Comparison of ENCODE assay signal across 10 mouse cellular contexts in the genomic region with DNA sequence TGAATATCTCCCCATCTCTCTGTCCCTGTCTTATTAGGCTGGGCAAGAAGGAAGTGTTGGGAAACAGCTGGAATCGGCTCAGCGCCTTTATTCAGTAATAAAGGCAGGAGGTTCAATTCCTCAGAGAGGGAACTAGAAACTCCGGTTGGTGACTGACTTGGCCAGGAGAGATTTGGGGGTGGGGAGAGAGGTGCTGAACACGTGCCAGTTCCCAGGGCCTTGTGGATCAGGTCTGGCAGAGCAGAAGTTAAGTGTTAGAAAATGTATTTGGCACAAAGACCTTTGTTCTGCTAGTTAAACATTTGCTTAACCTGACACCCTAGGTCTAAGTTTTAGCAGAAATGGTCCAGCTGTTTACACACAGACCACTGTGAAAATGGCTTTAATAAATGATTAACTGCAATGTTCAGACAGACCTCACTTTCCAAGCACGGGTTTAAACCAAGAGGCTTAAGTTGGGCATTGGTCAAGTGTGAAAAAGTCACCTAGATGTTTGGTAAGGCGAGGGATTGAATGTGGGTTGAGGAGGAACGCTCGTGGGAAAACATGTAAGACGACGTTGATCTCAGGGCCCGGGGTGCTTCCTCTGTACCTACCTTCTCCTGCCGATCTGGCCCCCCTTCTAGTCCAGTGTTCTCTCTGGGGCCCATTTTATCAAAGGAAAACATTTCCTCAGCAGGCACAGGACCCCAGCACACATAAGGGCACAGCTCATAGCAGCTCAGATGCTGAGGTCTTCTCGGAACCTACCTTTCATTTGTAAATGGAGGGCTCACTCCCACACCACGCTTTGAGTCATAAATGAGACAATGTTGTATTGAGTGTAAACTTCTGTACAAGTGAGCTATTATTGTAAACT. TPM values are rescaled to one million over a fixed set of nuclear protein-coding genes. Genes with fewer than 3 reads are reported as not detected.
DNase-seq lines count a peak whose midpoint lies in the region; ATAC-seq and TF ChIP-seq lines count a peak whose summit lies in the region.
"Had no signal": no experiment of that assay in that cellular context is flagged by ENCODE, and none has a peak within 500 bp of the region (broad histone marks: within the 10 kb centered on the region; RNA-seq: fewer than 3 reads in every experiment).

No protein-coding gene starts in this region.

- TF ChIP-seq CTCF in thymus, adult 2 months (IDR thresholded peaks at IDR 0.05; ENCODE audit: borderline replicate concordance, control insufficient read depth, extremely low read depth, insufficient read depth, low read length, poor library complexity), result no peak

- 49% methylated on average over 14 of the region's 14 CpGs for WGBS in embryonic facial prominence, embryonic 15.5 days
- 35% methylated on average over 14 of the region's 14 CpGs for WGBS in kidney, embryonic 14.5 days
- 78% methylated on average over 14 of the region's 14 CpGs for WGBS in thymus, adult 2 months

- peak; percentile 75 for DNase-seq in adrenal gland, postnatal 10 days
- DNase-seq in lung, postnatal 10 days, result peak; percentile 72
- no peak for DNase-seq in thymus, adult 2 months
- no peak for DNase-seq in embryo, embryonic 9.5 days (ENCODE audit: extremely low spot score)
- DNase-seq: cerebellum, postnatal 25 days had no signal

- no peak overlapping the region for H3K9ac ChIP-seq in embryonic facial prominence, embryonic 15.5 days
- no peak overlapping the region for H3K9ac ChIP-seq in kidney, embryonic 14.5 days (ENCODE audit: low read depth, low read length)
- H3K9ac ChIP-seq: heart, embryonic 13.5 days had no signal

- no peak for TF ChIP-seq POLR2A in thymus, adult 2 months (IDR thresholded peaks at IDR 0.05; ENCODE audit: control insufficient read depth, extremely low read depth, insufficient read depth, low read length, poor library complexity)

- no peaks in the 10 kb centered on the region for H3K9me3 ChIP-seq in embryonic facial prominence, embryonic 15.5 days (replicated peaks)
- no peaks in the 10 kb centered on the region for H3K9me3 ChIP-seq in kidney, embryonic 14.5 days (ENCODE audit: control insufficient read depth, low read length)
- H3K9me3 ChIP-seq: heart, embryonic 13.5 days had no signal

- H3K4me1 ChIP-seq in embryonic facial prominence, embryonic 15.5 days, result peaks cover 8% of the 10 kb centered on the region
- H3K4me1 ChIP-seq in kidney, embryonic 14.5 days (ENCODE audit: control insufficient read depth, insufficient read depth, low read length), result no peaks in the 10 kb centered on the region
- no peaks in the 10 kb centered on the region for H3K4me1 ChIP-seq in thymus, adult 2 months (replicated peaks; ENCODE audit: control insufficient read depth, insufficient read depth, low read length)

- H3K27me3 ChIP-seq in embryonic facial prominence, embryonic 15.5 days, result no peaks in the 10 kb centered on the region
- H3K27me3 ChIP-seq in kidney, embryonic 14.5 days (ENCODE audit: control insufficient read depth, insufficient read depth, low read length), result no peaks in the 10 kb centered on the region
- H3K27me3 ChIP-seq in thymus, adult 2 months (ENCODE audit: control insufficient read depth, insufficient read depth, low read length), result no peaks in the 10 kb centered on the region
- H3K27me3 ChIP-seq: heart, embryonic 13.5 days had no signal

- H3K4me2 ChIP-seq in embryonic facial prominence, embryonic 15.5 days (replicated peaks), result no peak overlapping the region
- no peak overlapping the region for H3K4me2 ChIP-seq in kidney, embryonic 14.5 days (replicated peaks; ENCODE audit: low read depth, low read length)
- H3K4me2 ChIP-seq: heart, embryonic 13.5 days had no signal

- no peak for ATAC-seq in embryonic facial prominence, embryonic 15.5 days (ENCODE audit: insufficient number of reproducible peaks, low FRiP score, low TSS enrichment, low read depth)
- peak; percentile 78 for ATAC-seq in kidney, embryonic 14.5 days (ENCODE audit: low FRiP score, low TSS enrichment)
- ATAC-seq in megakaryocyte-erythroid progenitor cell, adult 5-6 weeks (replicated peaks; ENCODE audit: low FRiP score, low TSS enrichment, poor library complexity, severe bottlenecking), result no peak

- H3K27ac ChIP-seq in embryonic facial prominence, embryonic 15.5 days (replicated peaks), result peak overlapping the region; percentile 44; the same call in 1 of the 2 replicates
- peak overlapping the region; percentile 32; the same call in 1 of the 2 replicates for H3K27ac ChIP-seq in kidney, embryonic 14.5 days (ENCODE audit: low read depth, low read length)
- no peak overlapping the region for H3K27ac ChIP-seq in thymus, adult 2 months (ENCODE audit: control insufficient read depth, insufficient read depth, low read length)
- H3K27ac ChIP-seq: heart, embryonic 13.5 days; macrophage had no signal

- no peak overlapping the region for H3K4me3 ChIP-seq in embryonic facial prominence, embryonic 15.5 days (replicated peaks)
- H3K4me3 ChIP-seq in kidney, embryonic 14.5 days (ENCODE audit: low read length), result no peak overlapping the region
- no peak overlapping the region for H3K4me3 ChIP-seq in thymus, adult 2 months (ENCODE audit: control insufficient read depth, insufficient read depth, low read length)
- H3K4me3 ChIP-seq: heart, embryonic 13.5 days had no signal

- H3K36me3 ChIP-seq in embryonic facial prominence, embryonic 15.5 days, result no peaks in the 10 kb centered on the region
- no peaks in the 10 kb centered on the region for H3K36me3 ChIP-seq in kidney, embryonic 14.5 days (ENCODE audit: control insufficient read depth, insufficient read depth, low read length)
- no peaks in the 10 kb centered on the region for H3K36me3 ChIP-seq in thymus, adult 2 months (ENCODE audit: control insufficient read depth, insufficient read depth, low read length)
- H3K36me3 ChIP-seq: heart, embryonic 13.5 days had no signal

RNA-seq across cellular contexts. Expression of a gene that starts 32.0 kb away (rescaled TPM):
- 100 to 1,000 TPM; 146 to 152 TPM for total RNA-seq in adrenal gland, postnatal 10 days (2021)
- 117 and 120 TPM in 2 replicates for polyA plus RNA-seq in embryonic facial prominence, embryonic 15.5 days (2015; fragmentation: Nextera tagmentation; extraction: Ambion mirVana)
- polyA plus RNA-seq in kidney, embryonic 14.5 days (2014; fragmentation: Nextera tagmentation; extraction: Ambion mirVana), result 106 and 120 TPM in 2 replicates
- 58.8 and 69.7 TPM in 2 replicates for total RNA-seq in megakaryocyte-erythroid progenitor cell, adult 5-6 weeks (2014; fragmentation: Nextera tagmentation)
- 456 and 521 TPM in 2 replicates for total RNA-seq in megakaryocyte-erythroid progenitor cell, adult 5-6 weeks (2017)
- 45.7 and 46.5 TPM in 2 replicates for polyA plus RNA-seq in thymus, adult 2 months (2012; rRNA removed)

RNA-seq across cellular contexts. Expression of a gene that starts 57.0 kb away (rescaled TPM):
- total RNA-seq in adrenal gland, postnatal 10 days (2021), result under 1 TPM in 1 of 2 experiments, not detected in 1; 0.42 TPM
- 2.8 and 6.1 TPM in 2 replicates for polyA plus RNA-seq in embryonic facial prominence, embryonic 15.5 days (2015; fragmentation: Nextera tagmentation; extraction: Ambion mirVana)
- polyA plus RNA-seq in kidney, embryonic 14.5 days (2014; fragmentation: Nextera tagmentation; extraction: Ambion mirVana), result not detected in 2 replicates
- not detected in 2 replicates for total RNA-seq in megakaryocyte-erythroid progenitor cell, adult 5-6 weeks (2014; fragmentation: Nextera tagmentation)
- total RNA-seq in megakaryocyte-erythroid progenitor cell, adult 5-6 weeks (2017), result not detected in 2 replicates
- 0.16 TPM in 1 of 2 replicates, not detected in the other for polyA plus RNA-seq in thymus, adult 2 months (2012; rRNA removed)
- polyA plus RNA-seq: heart, embryonic 13.5 days; macrophage had no signal

RNA-seq across cellular contexts. Expression of a gene that starts 59.3 kb away (rescaled TPM):
- 1 to 10 TPM; 1.7 to 1.8 TPM for total RNA-seq in adrenal gland, postnatal 10 days (2021)
- 3.3 and 4.1 TPM in 2 replicates for polyA plus RNA-seq in embryonic facial prominence, embryonic 15.5 days (2015; fragmentation: Nextera tagmentation; extraction: Ambion mirVana)
- 0.59 and 2.0 TPM in 2 replicates for polyA plus RNA-seq in kidney, embryonic 14.5 days (2014; fragmentation: Nextera tagmentation; extraction: Ambion mirVana)
- total RNA-seq in megakaryocyte-erythroid progenitor cell, adult 5-6 weeks (2014; fragmentation: Nextera tagmentation), result 0.49 TPM in 1 of 2 replicates, not detected in the other
- total RNA-seq in megakaryocyte-erythroid progenitor cell, adult 5-6 weeks (2017), result 5.0 TPM in 1 of 2 replicates, not detected in the other
- polyA plus RNA-seq in thymus, adult 2 months (2012; rRNA removed), result 1.7 and 1.8 TPM in 2 replicates
- polyA plus RNA-seq: macrophage had no signal

Comparison
In these comparisons a context has a peak if more than half of its experiments do, and no peak if none do; other contexts are left out.
1. DNase-seq: peak in adrenal gland, postnatal 10 days (single experiment) and lung, postnatal 10 days (single experiment); none in thymus, adult 2 months (single experiment) and embryo, embryonic 9.5 days (single experiment).